Mouse (Mus musculus): ENCODE measurements around the gene Cdkal1. TPM values are rescaled to one million over a fixed set of nuclear protein-coding genes. Genes with fewer than 3 reads are reported as not detected.

Gene Cdkal1
- polyA plus RNA-seq, 1 experiment from 2014 or later: 33.9 TPM

DNA sequence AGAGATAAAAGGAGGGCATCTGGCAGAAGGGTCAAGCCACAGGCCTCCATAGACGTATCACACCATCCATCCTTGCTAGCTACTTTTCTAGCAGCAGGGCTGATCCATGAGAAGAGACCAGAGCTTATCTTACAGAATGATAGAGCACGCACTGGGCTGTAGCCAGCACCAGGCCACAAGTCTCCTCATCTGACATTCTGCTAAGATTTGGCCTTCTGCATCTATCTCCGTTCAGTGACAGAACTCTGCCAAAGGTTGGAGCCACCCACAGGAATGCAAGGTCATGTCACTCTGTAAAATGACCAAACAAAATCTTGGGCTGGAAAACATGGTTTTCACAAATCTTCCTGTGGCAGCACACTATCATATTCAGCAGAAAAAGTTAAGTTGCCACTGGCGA is 493.6 kb downstream of the Cdkal1 start:
- ATAC-seq (ENCODE audit: low FRiP score): no peak
- Histone ChIP-seq H3K9me3 (0 out of 2 replicates have a peak, but pooled peaks cover 5% of the 10 kb centered on the region), H3K4me2 (no peak overlapping the region), H3K27me3 (no peaks in the 10 kb centered on the region), H3K4me1 (peaks cover 30% of the 10 kb centered on the region), H3K9ac (no peak overlapping the region), H3K36me3 (replicated peaks) (no peaks in the 10 kb centered on the region), H3K27ac (no peak overlapping the region), H3K4me3 (replicated peaks) (no peak overlapping the region)
- WGBS: 95% methylated on average over 4 of the region's 4 CpGs

GRCm38 (mm10) chr13:29360899-29361298 is 494.6 kb downstream of the Cdkal1 start:
- H3K9ac ChIP-seq: no peak overlapping the region
- H3K4me1 ChIP-seq: peaks cover 38% of the 10 kb centered on the region
- no peak overlapping the region for H3K4me3 ChIP-seq (replicated peaks)
- no peak overlapping the region for H3K4me2 ChIP-seq
- no peaks in the 10 kb centered on the region for H3K36me3 ChIP-seq (replicated peaks)
- H3K9me3 ChIP-seq: 0 out of 2 replicates have a peak, but pooled peaks cover 5% of the 10 kb centered on the region
- H3K27me3 ChIP-seq: no peaks in the 10 kb centered on the region
- WGBS: 66% methylated on average over 10 of the region's 10 CpGs
- H3K27ac ChIP-seq: no peak overlapping the region
- no peak for ATAC-seq (ENCODE audit: low FRiP score)

DNA sequence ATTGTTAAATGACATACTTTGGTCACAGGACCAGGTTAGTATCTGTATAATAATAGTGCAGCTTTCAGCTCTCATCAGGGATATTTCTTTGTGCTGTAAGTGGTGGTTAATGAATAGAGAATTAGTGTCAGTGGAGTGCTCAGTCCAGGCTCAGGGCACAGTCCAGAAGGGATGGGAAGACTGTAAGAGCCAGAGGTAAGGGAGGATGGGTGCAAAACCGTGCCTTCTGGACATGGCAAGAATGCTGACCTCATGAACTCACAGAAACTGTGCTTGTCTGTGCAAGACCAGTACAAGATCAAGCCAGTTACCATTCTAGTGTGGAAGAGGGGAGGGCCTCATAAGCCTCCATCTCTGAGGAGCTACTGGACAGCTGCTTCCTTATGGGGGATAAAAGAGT is 496.1 kb downstream of the Cdkal1 start:
- ATAC-seq (ENCODE audit: low FRiP score): no peak
- 77% methylated on average over 1 of the region's 1 CpGs for WGBS
- no peaks in the 10 kb centered on the region for H3K36me3 ChIP-seq (replicated peaks)

DNA sequence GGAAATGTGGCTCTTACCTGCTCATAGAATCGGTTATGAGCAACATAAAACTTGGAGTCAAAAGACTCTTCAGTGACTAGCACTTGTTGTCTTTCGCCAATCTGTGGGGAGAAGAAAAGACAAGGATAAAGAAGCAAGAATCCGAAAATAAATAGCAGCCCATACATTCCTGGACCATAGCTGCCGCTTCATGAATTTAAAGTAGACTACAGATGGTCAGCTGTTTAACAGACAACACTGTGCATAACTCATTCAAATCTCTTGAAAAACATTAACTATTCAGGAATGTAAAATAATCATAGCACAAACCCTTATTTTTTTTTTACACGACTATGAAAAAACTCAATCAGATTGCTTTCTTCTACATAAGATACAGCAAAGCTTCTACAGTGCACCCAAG is 498.0 kb downstream of the Cdkal1 start:
- WGBS: 84% methylated on average over 5 of the region's 5 CpGs
- H3K36me3 ChIP-seq (replicated peaks): no peaks in the 10 kb centered on the region
- H3K4me2 ChIP-seq: no peak overlapping the region
- H3K27ac ChIP-seq: no peak overlapping the region
- no peak overlapping the region for H3K9ac ChIP-seq
- H3K9me3 ChIP-seq: 0 out of 2 replicates have a peak, but pooled peaks cover 5% of the 10 kb centered on the region
- H3K27me3 ChIP-seq: no peaks in the 10 kb centered on the region
- H3K4me1 ChIP-seq: peaks cover 27% of the 10 kb centered on the region
- no peak for ATAC-seq (ENCODE audit: low FRiP score)
- no peak overlapping the region for H3K4me3 ChIP-seq (replicated peaks)

More for the DNA sequence above, 496.1 kb downstream of the Cdkal1 start:
- no peak overlapping the region for H3K27ac ChIP-seq
- no peak overlapping the region for H3K9ac ChIP-seq
- no peak overlapping the region for H3K4me2 ChIP-seq
- H3K4me1 ChIP-seq: peaks cover 37% of the 10 kb centered on the region
- H3K9me3 ChIP-seq: 0 out of 2 replicates have a peak, but pooled peaks cover 5% of the 10 kb centered on the region
- no peak overlapping the region for H3K4me3 ChIP-seq (replicated peaks)
- H3K27me3 ChIP-seq: no peaks in the 10 kb centered on the region

GRCm38 (mm10) chr13:29356158-29356485 is 499.4 kb downstream of the Cdkal1 start:
- H3K27ac ChIP-seq: peak overlapping the region; percentile 46
- no peak for ATAC-seq (ENCODE audit: low FRiP score)
- 0 out of 2 replicates have a peak, but pooled peaks cover 5% of the 10 kb centered on the region for H3K9me3 ChIP-seq
- no peak overlapping the region for H3K9ac ChIP-seq
- no peak overlapping the region for H3K4me2 ChIP-seq
- H3K4me1 ChIP-seq: peaks cover 27% of the 10 kb centered on the region
- no peaks in the 10 kb centered on the region for H3K27me3 ChIP-seq
- no peaks in the 10 kb centered on the region for H3K36me3 ChIP-seq (replicated peaks)
- WGBS: 24% methylated on average over 10 of the region's 10 CpGs
- no peak overlapping the region for H3K4me3 ChIP-seq (replicated peaks)

DNA sequence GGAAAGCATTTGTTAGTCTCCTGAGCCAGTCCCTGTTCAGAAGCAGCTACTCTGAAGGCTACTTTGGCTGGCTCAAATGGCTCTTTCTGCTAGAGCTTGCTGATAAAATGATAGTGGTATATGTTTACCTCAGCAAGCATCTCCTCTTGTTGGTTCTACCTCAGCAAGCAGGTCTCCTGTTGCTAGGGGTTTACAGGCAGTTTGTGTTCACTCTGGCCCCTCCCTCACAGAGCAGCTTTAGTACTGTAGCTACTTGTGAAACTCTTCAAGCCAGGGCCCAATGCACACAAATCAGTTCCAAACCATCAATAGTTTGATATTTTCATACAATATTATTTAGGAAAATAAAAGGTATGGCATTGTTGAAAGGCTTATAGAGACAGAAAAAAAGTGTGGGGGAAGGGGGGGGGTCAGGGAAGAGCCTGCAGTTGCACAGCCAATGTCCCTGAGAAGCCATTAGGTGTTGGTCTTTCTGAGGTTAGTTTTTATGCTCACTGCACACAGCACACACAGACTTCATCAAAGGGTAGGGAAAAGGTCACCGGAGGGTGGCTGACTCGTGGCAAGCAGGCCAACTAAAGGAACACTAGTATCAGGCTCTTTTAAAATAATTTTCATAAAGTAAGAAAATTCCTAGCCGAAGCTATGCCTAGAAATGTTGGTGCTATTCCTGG is 499.9 kb downstream of the Cdkal1 start:
- ATAC-seq (ENCODE audit: low FRiP score): no peak

DNA sequence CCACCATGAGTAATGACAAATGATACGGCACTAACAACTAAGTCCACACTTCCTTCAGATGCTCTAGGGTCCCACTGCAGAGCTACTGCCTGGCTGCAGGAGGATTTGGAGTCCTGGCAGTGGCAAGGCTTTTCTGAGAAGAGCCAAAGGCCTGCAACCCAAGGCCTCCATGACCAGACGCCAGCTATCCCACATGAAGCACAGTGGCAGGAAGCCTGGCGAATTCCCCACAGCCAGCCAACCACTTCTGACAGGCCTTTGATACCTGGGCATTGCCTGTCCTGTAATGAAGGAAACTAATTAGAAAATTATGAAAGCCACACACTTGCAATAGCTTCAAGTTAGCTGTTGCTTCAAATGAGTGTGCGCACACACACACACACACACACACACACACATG is 500.5 kb downstream of the Cdkal1 start:
- H3K9me3 ChIP-seq: 0 out of 2 replicates have a peak, but pooled peaks cover 5% of the 10 kb centered on the region
- H3K9ac ChIP-seq: no peak overlapping the region
- no peak overlapping the region for H3K4me2 ChIP-seq
- H3K4me1 ChIP-seq: peaks cover 27% of the 10 kb centered on the region
- no peak overlapping the region for H3K4me3 ChIP-seq (replicated peaks)
- H3K27ac ChIP-seq: peak overlapping the region; percentile 19; the same call in 1 of the 2 replicates
- no peak for ATAC-seq (ENCODE audit: low FRiP score)
- no peaks in the 10 kb centered on the region for H3K36me3 ChIP-seq (replicated peaks)
- WGBS: 79% methylated on average over 4 of the region's 4 CpGs
- no peaks in the 10 kb centered on the region for H3K27me3 ChIP-seq

More for the DNA sequence above, 499.9 kb downstream of the Cdkal1 start:
- H3K4me1 ChIP-seq: peaks cover 27% of the 10 kb centered on the region
- 0 out of 2 replicates have a peak, but pooled peaks cover 5% of the 10 kb centered on the region for H3K9me3 ChIP-seq
- no peak overlapping the region for H3K4me2 ChIP-seq
- H3K27me3 ChIP-seq: no peaks in the 10 kb centered on the region
- H3K4me3 ChIP-seq (replicated peaks): no peak overlapping the region
- WGBS: 55% methylated on average over 3 of the region's 3 CpGs
- no peaks in the 10 kb centered on the region for H3K36me3 ChIP-seq (replicated peaks)
- H3K9ac ChIP-seq: no peak overlapping the region
- peak overlapping the region; percentile 46; the same call in 1 of the 2 replicates for H3K27ac ChIP-seq

DNA sequence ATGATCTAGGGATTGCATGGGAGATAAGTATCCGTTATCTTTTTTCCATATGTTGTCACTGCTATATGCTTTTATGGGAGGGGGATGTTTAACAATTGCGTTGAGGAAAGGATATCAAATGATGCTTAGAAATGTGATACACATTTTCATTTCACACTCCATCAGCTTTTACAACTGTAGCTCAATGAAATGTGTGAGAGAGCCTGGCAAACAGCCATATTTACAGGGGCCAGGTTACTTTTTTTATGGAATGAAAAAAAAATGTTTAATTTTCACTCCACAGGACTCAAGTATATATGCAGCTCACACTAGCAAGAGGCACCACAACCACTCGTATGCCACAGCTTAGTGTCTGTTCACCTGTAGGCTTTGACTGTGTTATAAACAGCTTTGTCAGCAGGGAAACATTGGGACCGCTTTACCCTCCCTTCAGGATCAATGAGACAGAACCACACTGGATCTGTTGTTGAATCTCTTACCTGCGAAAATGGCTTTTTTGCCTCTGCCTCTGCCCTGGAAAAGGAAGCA is 501.5 kb downstream of the Cdkal1 start:
- Histone ChIP-seq H3K9me3 (no peaks in the 10 kb centered on the region), H3K36me3 (replicated peaks) (no peaks in the 10 kb centered on the region), H3K4me3 (replicated peaks) (no peak overlapping the region), H3K4me1 (peaks cover 35% of the 10 kb centered on the region), H3K4me2 (no peak overlapping the region), H3K9ac (no peak overlapping the region), H3K27me3 (no peaks in the 10 kb centered on the region), H3K27ac (no peak overlapping the region)
- ATAC-seq (ENCODE audit: low FRiP score): no peak
- WGBS: 88% methylated on average over 5 of the region's 5 CpGs

DNA sequence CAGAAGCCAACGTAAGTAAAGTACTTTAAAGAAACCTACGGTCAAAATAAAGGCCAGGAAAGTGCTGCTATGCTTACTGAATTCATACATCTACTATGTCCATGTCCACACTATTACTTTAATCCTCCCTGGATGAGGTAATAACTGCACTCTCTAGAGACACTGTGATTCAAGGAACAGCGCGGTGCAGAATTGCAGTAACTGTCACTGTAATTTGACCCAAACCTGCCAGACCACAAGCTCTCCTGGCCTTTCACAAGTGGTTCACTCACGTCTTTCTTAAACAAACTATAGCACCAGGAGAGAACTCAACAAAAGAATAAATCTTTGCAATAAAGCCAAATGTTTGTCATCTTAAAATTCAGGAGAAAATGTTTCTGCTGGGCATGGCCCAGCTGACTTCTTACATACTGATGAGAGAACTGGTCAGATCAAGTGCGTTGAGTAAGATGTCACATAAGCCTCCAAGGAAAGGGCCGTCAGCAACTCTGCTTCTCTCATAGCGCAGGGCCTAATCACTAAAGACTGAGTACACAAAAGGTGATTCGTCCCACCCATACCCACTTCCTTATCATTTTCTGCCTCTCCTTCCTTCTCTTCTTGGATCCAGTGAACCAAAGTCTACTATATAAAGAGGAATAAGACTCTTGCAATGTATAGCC is 504.3 kb downstream of the Cdkal1 start:
- no peak overlapping the region for H3K4me2 ChIP-seq
- H3K36me3 ChIP-seq (replicated peaks): peaks cover 9% of the 10 kb centered on the region
- ATAC-seq (ENCODE audit: low FRiP score): no peak
- H3K27ac ChIP-seq: no peak overlapping the region
- H3K9ac ChIP-seq: no peak overlapping the region
- peaks cover 28% of the 10 kb centered on the region for H3K4me1 ChIP-seq
- 88% methylated on average over 9 of the region's 9 CpGs for WGBS
- no peak overlapping the region for H3K4me3 ChIP-seq (replicated peaks)
- no peaks in the 10 kb centered on the region for H3K27me3 ChIP-seq
- H3K9me3 ChIP-seq: no peaks in the 10 kb centered on the region

GRCm38 (mm10) chr13:29350004-29350403 is 505.5 kb downstream of the Cdkal1 start:
- no peak for ATAC-seq (ENCODE audit: low FRiP score)
- Histone ChIP-seq H3K9me3 (no peaks in the 10 kb centered on the region), H3K4me3 (replicated peaks) (no peak overlapping the region), H3K36me3 (replicated peaks) (peaks cover 9% of the 10 kb centered on the region), H3K27me3 (no peaks in the 10 kb centered on the region), H3K27ac (0 out of 2 replicates have a peak overlapping the region, but pooled peaks have one; percentile 9), H3K4me2 (no peak overlapping the region), H3K4me1 (peaks cover 16% of the 10 kb centered on the region), H3K9ac (no peak overlapping the region)
- 64% methylated on average over 4 of the region's 4 CpGs for WGBS

DNA sequence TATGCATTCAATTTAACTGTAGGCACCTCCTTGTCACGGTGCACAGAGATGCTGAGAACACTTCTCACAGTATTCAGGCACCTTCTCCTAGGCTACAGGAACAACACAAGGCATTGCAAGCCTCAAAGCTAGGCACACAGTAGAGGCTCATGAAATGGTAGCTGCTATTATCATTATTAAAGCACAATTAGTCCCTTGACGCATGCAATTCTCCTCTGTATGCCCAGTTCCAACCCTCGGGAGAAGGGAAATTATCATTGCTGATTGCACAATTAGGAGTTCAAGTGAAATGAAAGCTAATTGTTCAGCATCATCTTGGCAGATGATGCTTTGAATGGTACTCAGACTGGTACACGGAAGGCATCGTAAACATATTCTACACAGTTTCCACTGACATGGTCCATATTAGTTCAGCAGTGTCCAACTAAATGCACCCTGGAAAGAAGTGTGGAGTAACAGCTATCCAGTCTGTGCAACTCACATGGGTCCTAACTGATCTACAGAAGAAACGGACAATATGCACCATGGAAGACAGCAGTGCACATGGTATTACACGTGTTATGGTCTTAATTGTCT is 506.0 kb downstream of the Cdkal1 start:
- no peaks in the 10 kb centered on the region for H3K9me3 ChIP-seq
- H3K9ac ChIP-seq: no peak overlapping the region
- peaks cover 14% of the 10 kb centered on the region for H3K4me1 ChIP-seq
- H3K27me3 ChIP-seq: no peaks in the 10 kb centered on the region
- H3K36me3 ChIP-seq (replicated peaks): peaks cover 9% of the 10 kb centered on the region
- 47% methylated on average over 7 of the region's 7 CpGs for WGBS
- no peak overlapping the region for H3K4me3 ChIP-seq (replicated peaks)
- ATAC-seq (ENCODE audit: low FRiP score): peak; percentile 79; the same call in 1 of the 2 replicates
- no peak overlapping the region for H3K4me2 ChIP-seq
- H3K27ac ChIP-seq: peak overlapping the region; percentile 67

DNA sequence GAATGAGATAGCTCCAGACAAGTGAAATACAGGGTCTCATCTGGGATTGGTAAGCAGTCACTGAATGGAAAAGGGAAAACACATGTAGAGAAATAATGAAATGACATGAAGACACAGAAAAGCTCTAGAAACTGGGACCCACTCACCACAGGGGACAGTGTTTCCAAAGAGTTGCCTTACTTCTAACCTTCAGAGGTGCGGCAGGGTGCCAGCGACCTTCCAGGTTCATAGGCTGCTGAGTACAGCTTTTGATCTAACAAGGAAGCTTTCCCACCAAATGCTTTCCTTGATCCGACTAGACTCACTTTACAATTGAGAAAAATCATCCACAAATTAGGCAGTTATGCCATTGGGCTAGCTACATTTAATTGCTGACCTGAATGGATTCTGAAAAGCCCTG is 507.1 kb downstream of the Cdkal1 start:
- ATAC-seq (ENCODE audit: low FRiP score): no peak
- Histone ChIP-seq H3K27ac (no peak overlapping the region), H3K9ac (no peak overlapping the region), H3K27me3 (no peaks in the 10 kb centered on the region), H3K9me3 (no peaks in the 10 kb centered on the region), H3K4me3 (replicated peaks) (no peak overlapping the region), H3K4me1 (peaks cover 14% of the 10 kb centered on the region), H3K4me2 (no peak overlapping the region), H3K36me3 (replicated peaks) (peaks cover 9% of the 10 kb centered on the region)
- WGBS: 90% methylated on average over 3 of the region's 3 CpGs
